Mouse (Mus musculus) testis, adult 10 weeks (tissue): ENCODE measurements around the gene Ptger1. TPM values are rescaled to one million over a fixed set of nuclear protein-coding genes. Genes with fewer than 3 reads are reported as not detected.

Source experiments
- polyA plus RNA-seq: library from polyadenylated mRNA; stranded (reverse); fragments of 350-450 nt; fragmentation: Illumina TruSeq; extraction: RNeasy Lipid Tissue Mini Kit (QIAGEN cat#74804); gene quantifications from one replicate; pipeline ENCODE4 v1.2.3, GENCODE M21; 2014; ENCODE audit warnings: low read depth, low replicate concordance

Ptger1 gene
- polyA plus RNA-seq = not detected

GRCm38 (mm10) chr8:83665969-83666865, at the start of gene Ptger1:
Gene Ptger1, plus strand, starts transcription at chr8:83666678.

DNA sequence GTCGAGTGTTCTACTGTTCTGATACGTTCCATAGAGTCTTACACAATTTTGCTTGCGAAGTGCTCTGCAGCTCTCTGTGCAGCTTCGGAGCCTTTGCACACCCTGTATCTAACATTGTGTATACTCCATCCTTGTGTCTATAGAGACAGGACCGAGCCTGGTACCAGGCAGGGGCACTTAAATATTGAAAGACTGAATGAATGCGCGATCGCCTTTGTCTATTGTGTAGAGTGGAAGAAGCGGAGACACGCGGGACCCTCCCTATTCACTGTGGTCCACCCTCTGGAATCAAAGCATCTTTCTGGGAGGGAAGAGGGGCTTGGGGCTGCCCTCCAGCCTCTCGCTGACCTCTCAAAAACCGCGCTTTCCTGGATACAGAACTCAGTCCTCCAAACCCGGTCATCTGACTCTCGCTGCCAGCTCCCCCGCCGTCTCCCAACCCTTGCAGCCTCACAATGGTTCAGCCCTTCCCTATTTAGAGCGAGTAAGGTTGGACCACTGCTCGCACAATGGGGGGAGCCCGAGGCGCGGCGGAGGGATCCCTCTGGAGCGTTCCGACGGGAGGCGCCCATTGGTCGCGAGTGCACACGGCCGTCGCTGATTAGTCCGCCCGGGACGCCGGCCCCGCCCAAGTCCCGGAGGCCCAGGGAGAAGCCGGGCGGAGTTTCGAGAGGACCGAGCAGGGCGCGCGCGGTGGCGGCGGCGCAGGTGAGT, 14.3 kb upstream of the Ptger1 start, which contains the start of gene Gipc1:
Gipc1 (plus strand) TSS at position 648 of the 714 bp plus-strand sequence.

GRCm38 (mm10) chr8:83698661-83699453, 32.4 kb downstream of the Ptger1 start, which contains the start of gene Pkn1:
Gene Pkn1, minus strand, starts transcription at chr8:83699179.

GRCm38 (mm10) chr8:83715031-83715690, 48.7 kb downstream of the Ptger1 start, which contains the start of gene Ddx39:
Gene Ddx39, plus strand, starts transcription at chr8:83715177.

Other genes with a start within 250 kb of the Ptger1 start
- 64.3 TPM for gene Scoc, start 208.3 kb upstream of the Ptger1 start, polyA plus RNA-seq
- gene Olfr370, start 130.9 kb upstream of the Ptger1 start, polyA plus RNA-seq = not detected
- gene Ndufb7, start 100.0 kb upstream of the Ptger1 start, polyA plus RNA-seq = 0.48 TPM
- 15.0 TPM for gene Tecr, start 58.7 kb upstream of the Ptger1 start, polyA plus RNA-seq
- gene Dnajb1, start 58.5 kb upstream of the Ptger1 start, polyA plus RNA-seq = 78.7 TPM
- not detected for gene Gipc1, start 14.0 kb upstream of the Ptger1 start, polyA plus RNA-seq
- gene Pkn1, start 32.5 kb downstream of the Ptger1 start, polyA plus RNA-seq = 3.0 TPM
- gene Ddx39, start 48.5 kb downstream of the Ptger1 start, polyA plus RNA-seq = 24.9 TPM
- 1.8 TPM for gene Adgre5, start 74.6 kb downstream of the Ptger1 start, polyA plus RNA-seq
- 3.5 TPM for gene Adgrl1, start 233.4 kb downstream of the Ptger1 start, polyA plus RNA-seq